Mouse (Mus musculus) gastrocnemius, adult 2 months (tissue): ENCODE results near the gene Ip6k1. TPM values are rescaled to one million over a fixed set of nuclear protein-coding genes. Genes with fewer than 3 reads are reported as not detected.

Experiments used
- DNase-seq: peaks from one replicate; pipeline ENCODE4 v3.0.0; 2022
- H3K27ac ChIP-seq: fragments of 200-600 bp; 2 replicates; pipeline ENCODE4 v1.8.1; 2022; ENCODE audit warnings: mild to moderate bottlenecking
- H3K4me3 ChIP-seq: fragments of 200-600 bp; 2 replicates; pipeline ENCODE4 v1.8.1; 2022; ENCODE audit warnings: mild to moderate bottlenecking, moderate library complexity
- CTCF ChIP-seq: fragments of 200-600 bp; IDR thresholded peaks from 2 replicates; pipeline ENCODE4 v1.8.1; 2022; ENCODE audit warnings: antibody characterized with exemption, mild to moderate bottlenecking, moderate library complexity
- intact Hi-C: fragments of 180-260 bp; cut with DNase I; formaldehyde crosslinking; loops from one replicate; pipeline ENCODE4 v1.15.1; 2025
- total RNA-seq, 2 experiments: library from RNA; stranded (reverse); gene quantifications; 2 replicates each; pipeline ENCODE4 v1.2.3; 2021

The Ip6k1 gene
- total RNA-seq, 2 experiments from 2014 or later: 26.2 to 30.5 TPM

DNA sequence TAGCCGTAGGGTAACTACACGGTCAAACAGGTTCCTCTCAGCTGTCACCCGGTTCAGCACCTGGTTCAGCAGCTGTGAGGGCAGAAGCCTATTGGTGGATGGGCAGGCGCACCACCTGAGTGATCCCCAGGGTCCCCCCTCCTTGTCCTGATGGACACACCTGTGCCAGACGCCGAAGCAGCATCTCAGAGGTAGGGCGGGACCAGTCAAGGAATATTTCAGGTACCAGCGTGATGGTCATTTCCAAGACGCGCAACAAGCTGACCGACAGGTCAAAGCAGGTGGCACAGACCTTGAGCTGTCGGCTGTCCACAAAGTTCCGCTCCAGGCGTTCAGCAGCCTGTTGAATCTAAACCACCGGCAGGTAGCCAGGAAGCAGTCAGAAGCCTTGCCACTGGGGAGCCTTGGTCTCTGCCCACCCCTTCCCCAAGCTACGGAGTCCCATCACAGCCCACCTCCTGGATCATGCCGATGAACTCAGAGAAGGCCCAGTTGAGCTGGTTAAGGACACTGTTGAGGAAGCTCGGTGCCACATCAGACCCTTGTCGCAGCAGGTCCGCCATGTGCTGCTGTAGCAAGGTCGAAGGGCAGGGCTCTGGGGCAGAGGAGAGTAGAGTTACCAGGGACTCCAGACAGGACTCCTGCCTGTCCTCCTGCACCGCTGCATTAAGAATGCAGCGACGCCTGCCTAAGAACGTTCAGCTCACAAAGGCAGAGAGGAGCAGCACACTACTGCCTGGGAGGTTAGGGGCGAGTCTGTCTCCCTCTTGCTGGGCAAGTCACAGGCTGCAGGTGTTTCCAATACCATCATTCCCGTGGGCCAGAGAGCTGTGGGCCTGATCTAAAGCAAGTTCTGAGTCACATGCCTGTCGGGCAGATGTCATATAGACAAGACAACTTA is 54.3 kb downstream of the Ip6k1 start:
- Histone ChIP-seq H3K27ac (peak overlapping the region; percentile 92), H3K4me3 (no peak overlapping the region; the same call in 1 of the 2 replicates)
- TF ChIP-seq CTCF: no peak
- intact Hi-C loops: no loop called here
- peak; percentile 53 for DNase-seq

GRCm38 (mm10) chr9:108057262-108057562 is 54.9 kb downstream of the Ip6k1 start:
- intact Hi-C loops: no loop called here

GRCm38 (mm10) chr9:108058291-108058690 is 56.0 kb downstream of the Ip6k1 start:
- peak overlapping the region; percentile 92 for H3K27ac ChIP-seq
- no peak for TF ChIP-seq CTCF
- intact Hi-C loops: no loop called here
- H3K4me3 ChIP-seq: no peak overlapping the region
- peak; percentile 19 for DNase-seq

More at GRCm38 (mm10) chr9:108057262-108057562, 54.9 kb downstream of the Ip6k1 start:
- Histone ChIP-seq H3K4me3 (peak overlapping the region; percentile 0; the same call in 1 of the 2 replicates), H3K27ac (peak overlapping the region; percentile 92)
- TF ChIP-seq CTCF: no peak
- DNase-seq: peak; percentile 88

- DNase-seq: no peak
- intact Hi-C loops: no loop called here
Measured at GRCm38 (mm10) chr9:108062142-108062541, 59.8 kb downstream of the Ip6k1 start.

GRCm38 (mm10) chr9:108063361-108063760 is 61.1 kb downstream of the Ip6k1 start:
- TF ChIP-seq CTCF: no peak
- H3K4me3 ChIP-seq: no peak overlapping the region
- H3K27ac ChIP-seq: peak overlapping the region; percentile 31; the same call in 1 of the 2 replicates
- DNase-seq: peak; percentile 18
- intact Hi-C loops: no loop called here

More at GRCm38 (mm10) chr9:108062142-108062541, 59.8 kb downstream of the Ip6k1 start:
- TF ChIP-seq CTCF: no peak
- no peak overlapping the region for H3K4me3 ChIP-seq
- H3K27ac ChIP-seq: no peak overlapping the region

GRCm38 (mm10) chr9:108065491-108066011 is 63.2 kb downstream of the Ip6k1 start:
- intact Hi-C loops: loop anchor here (1.0 kb wide), 1 partner anchor 102 kb away; no protein-coding TSS in a partner anchor
- H3K4me3 ChIP-seq: no peak overlapping the region
- DNase-seq: peak; percentile 83

DNA sequence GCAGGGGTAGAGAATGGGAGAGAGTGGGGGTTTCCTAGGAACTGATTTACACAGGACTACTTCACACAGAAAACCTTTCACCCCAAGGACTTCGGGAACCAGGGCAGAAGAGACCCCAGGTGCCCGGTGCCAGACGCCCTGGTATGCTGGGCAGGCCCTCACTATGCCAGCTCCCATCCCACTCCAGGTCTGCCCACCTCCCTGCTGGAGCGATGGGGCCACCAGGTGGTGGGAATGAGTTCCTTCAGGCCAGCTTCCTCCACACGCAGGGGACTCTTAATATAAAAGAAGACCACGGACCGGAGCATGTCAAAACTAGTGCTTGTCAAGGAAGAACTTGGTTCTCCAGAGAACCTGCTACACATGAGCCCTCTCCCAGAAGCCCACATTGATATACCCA is 64.9 kb downstream of the Ip6k1 start:
- intact Hi-C loops: no loop called here
- no peak for TF ChIP-seq CTCF
- H3K27ac ChIP-seq: no peak overlapping the region; the same call in 1 of the 2 replicates
- H3K4me3 ChIP-seq: no peak overlapping the region
- no peak for DNase-seq

More at GRCm38 (mm10) chr9:108065491-108066011, 63.2 kb downstream of the Ip6k1 start:
- peak; percentile 85 for TF ChIP-seq CTCF
- H3K27ac ChIP-seq: peak overlapping the region; percentile 56

- H3K4me3 ChIP-seq: no peak overlapping the region
- H3K27ac ChIP-seq: peak overlapping the region; percentile 66
- peak; percentile 99 for TF ChIP-seq CTCF
- intact Hi-C loops: loop anchor here (1.0 kb wide), 2 partner anchors 104 to 164 kb away; no protein-coding TSS in a partner anchor
- DNase-seq: peak; percentile 86
Measured at GRCm38 (mm10) chr9:108067900-108068299, 65.6 kb downstream of the Ip6k1 start.

DNA sequence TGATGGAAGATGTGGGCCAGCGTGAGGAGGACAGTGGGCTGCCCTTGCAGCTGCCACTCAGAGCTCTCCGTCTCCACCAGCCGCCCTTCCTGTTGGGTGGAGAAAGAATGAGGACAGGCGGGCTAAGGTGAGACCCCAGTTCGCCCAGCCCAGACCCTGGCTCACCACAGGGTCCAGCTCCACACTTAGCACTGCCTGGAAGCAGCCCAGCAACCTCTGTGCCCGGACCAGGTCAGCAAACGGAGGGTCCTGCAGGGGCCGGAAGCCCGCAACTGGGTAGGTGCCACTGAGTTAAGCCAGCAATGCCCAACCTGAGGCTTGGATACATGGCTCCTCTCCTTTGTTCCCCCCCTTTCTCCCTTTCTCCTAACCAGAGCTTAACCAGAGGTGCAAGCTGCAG is 66.7 kb downstream of the Ip6k1 start:
- intact Hi-C loops: no loop called here
- Histone ChIP-seq H3K4me3 (no peak overlapping the region), H3K27ac (no peak overlapping the region)
- no peak for TF ChIP-seq CTCF
- DNase-seq: no peak

- H3K27ac ChIP-seq: no peak overlapping the region
- intact Hi-C loops: no loop called here
- TF ChIP-seq CTCF: no peak
- no peak for DNase-seq
- H3K4me3 ChIP-seq: no peak overlapping the region
Measured at GRCm38 (mm10) chr9:108069529-108069928, 67.2 kb downstream of the Ip6k1 start.

DNA sequence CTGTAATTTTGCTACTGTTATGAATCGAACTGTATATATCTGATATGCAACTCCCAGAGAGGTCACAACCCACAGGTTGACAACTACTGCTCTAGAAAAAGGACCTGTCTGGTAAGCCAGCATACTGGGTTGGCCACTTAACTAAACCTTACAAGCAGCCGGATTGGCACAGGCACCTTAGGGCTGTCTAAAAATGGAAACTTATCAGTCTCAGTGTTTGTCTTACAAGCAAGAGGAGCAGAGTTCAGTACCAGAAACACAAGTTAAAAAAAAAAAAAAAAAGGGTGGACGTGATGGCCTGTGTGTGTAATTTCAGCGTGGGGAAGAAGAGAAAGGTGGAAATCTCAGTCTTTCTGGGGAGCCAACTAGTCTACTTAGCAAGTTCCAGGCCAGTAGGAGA is 69.5 kb downstream of the Ip6k1 start:
- no peak for DNase-seq
- H3K27ac ChIP-seq: peak overlapping the region; percentile 85
- intact Hi-C loops: no loop called here
- H3K4me3 ChIP-seq: no peak overlapping the region
- TF ChIP-seq CTCF: no peak

DNA sequence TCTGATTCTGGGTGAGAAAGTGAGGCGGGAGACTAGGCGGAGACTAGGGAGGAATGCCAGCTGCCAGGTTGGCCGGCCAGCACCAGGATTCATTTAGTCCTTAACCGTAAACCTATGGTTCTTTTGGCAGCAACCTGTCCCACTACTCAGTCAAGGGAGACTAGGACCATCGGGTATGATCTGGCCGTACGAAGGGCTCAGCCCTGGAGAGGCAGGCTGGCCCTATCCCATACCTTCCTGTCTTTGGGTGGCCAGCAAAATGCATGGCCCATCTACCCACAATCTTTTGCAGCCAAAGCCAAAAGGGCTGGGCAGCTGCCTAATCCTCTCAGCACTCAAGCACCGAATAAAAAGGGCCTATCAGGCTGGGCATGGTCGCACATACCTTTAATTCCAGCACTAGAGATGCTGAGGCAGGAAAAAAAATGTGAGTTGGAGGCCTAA is 70.2 kb downstream of the Ip6k1 start:
- TF ChIP-seq CTCF: no peak
- intact Hi-C loops: no loop called here
- Histone ChIP-seq H3K4me3 (peak overlapping the region; percentile 18), H3K27ac (peak overlapping the region; percentile 85)
- DNase-seq: no peak

DNA sequence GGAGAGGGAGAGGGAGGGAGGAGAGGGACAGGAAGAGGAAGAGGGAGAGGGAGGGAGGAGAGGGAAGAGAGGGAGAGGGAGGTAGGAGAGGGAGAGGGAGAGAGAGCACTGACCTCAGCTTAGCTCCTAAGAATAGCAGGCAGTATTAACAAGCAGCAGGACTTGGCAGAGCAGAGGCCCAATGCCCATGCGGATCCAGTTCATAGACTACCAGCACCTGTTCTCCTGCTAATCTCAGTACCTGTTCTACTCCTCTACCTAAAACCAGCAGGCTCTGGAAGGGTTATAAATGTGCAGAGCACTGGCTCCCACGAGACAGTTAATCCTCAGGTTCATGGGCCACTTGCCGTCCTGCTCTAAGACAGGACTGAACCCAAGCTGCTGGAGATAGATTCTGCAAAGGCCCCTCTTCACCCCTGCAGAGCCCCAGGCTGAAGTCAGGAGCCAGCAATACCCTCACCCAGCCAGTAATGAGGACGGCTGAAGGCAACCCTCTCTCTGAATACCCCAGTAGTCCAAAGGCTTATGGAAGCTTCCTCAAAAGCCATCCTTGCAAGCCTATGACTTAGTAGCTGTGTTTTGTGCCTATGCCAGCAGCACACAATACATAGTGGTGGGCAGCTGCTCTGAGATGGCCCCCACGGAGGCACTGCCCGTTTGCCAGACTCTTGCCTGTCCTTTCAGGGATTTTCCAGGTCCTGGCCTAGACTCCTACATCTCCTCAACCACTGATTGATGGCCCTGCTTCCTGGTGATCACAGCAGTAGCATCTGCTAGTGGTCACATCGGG is 71.0 kb downstream of the Ip6k1 start:
- peak overlapping the region; percentile 93 for H3K27ac ChIP-seq

More for the DNA sequence above, 71.0 kb downstream of the Ip6k1 start:
- TF ChIP-seq CTCF: no peak
- peak overlapping the region; percentile 27 for H3K4me3 ChIP-seq
- DNase-seq: peak; percentile 75
- intact Hi-C loops: no loop called here
